Mouse (Mus musculus) stomach, embryonic 16.5 days (tissue): Measurements from ENCODE around the gene Lmf1. TPM values are rescaled to one million over a fixed set of nuclear protein-coding genes. Genes with fewer than 3 reads are reported as not detected.

ENCODE experiments used
- ATAC-seq: fragments of 200-750 bp; cut with Nextera tagmentation; 2 replicates; pipeline ENCODE4 v1.8.0; 2017; ENCODE audit warnings: moderate number of reproducible peaks, moderate TSS enrichment; ENCODE audit not compliant: insufficient read depth, low FRiP score
- H3K27ac ChIP-seq: fragments of 300-500 bp; sonication (generic); 2 replicates; pipeline ENCODE4 v1.5.1; 2014; ENCODE audit warnings: low read length
- H3K27me3 ChIP-seq: fragments of 300-500 bp; sonication (generic); 2 replicates; pipeline ENCODE4 v1.6.1; 2014; ENCODE audit warnings: low read length, control low read depth, mixed read lengths; ENCODE audit not compliant: control insufficient read depth, insufficient read depth
- H3K36me3 ChIP-seq: fragments of 300-500 bp; sonication (generic); 2 replicates; pipeline ENCODE4 v1.6.1; 2014; ENCODE audit warnings: low read length; ENCODE audit not compliant: control insufficient read depth, insufficient read depth
- H3K4me1 ChIP-seq: fragments of 300-500 bp; sonication (generic); 2 replicates; pipeline ENCODE4 v1.6.1; 2014; ENCODE audit warnings: low read length, control low read depth, mixed read lengths; ENCODE audit not compliant: control insufficient read depth, insufficient read depth
- H3K4me2 ChIP-seq: fragments of 300-500 bp; sonication (generic); 2 replicates; pipeline ENCODE4 v1.6.1; 2014; ENCODE audit warnings: low read depth, low read length, mixed read lengths
- H3K4me3 ChIP-seq: fragments of 300-500 bp; sonication (generic); replicated peaks from 2 replicates; pipeline ENCODE4 v1.5.1; 2014; ENCODE audit warnings: mild to moderate bottlenecking, low read length
- H3K9ac ChIP-seq: fragments of 300-500 bp; sonication (generic); 2 replicates; pipeline ENCODE4 v1.6.1; 2014; ENCODE audit warnings: low read length
- H3K9me3 ChIP-seq: fragments of 300-500 bp; sonication (generic); replicated peaks from 2 replicates; pipeline ENCODE4 v1.6.1; 2016; ENCODE audit warnings: low read length, control low read depth; ENCODE audit not compliant: control insufficient read depth
- WGBS: fragments of 180-500 bp; shearing (Covaris S2); extraction: QIAGEN DNeasy Blood & Tissue Kit; methylation state at CpG from one replicate; pipeline ENCODE4 v1.1.7; 2014; 5-methylcytosine and 5-hydroxymethylcytosine counted together
- polyA plus RNA-seq: library from polyadenylated mRNA; unstranded; fragments of >200 nt; fragmentation: Nextera tagmentation; extraction: Ambion mirVana; gene quantifications from 2 replicates; pipeline ENCODE4 v1.2.1, GENCODE M21; 2015

The Lmf1 gene
- polyA plus RNA-seq, 1 experiment from 2014 or later, result 28.9 TPM

DNA sequence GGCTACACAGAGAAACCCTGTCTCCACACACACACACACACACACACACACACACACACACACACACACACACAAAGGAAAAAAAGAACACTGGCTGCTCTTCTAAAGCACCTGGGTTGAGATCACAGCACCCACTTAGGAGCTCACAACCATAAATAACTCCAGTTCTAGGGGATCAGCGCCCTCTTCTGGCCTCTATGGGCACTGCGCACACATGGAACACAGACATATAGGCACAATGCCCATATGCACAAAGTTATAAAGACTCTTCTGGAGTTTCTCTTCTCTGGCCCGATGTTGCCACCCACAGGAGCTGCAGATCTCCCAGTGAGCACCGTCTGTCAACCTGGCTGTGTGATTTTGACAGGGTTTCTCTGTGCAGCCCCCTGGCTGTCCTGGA is 12.1 kb downstream of the Lmf1 start:
- Histone ChIP-seq H3K4me2 (no peak overlapping the region), H3K27ac (no peak overlapping the region), H3K9me3 (no peaks in the 10 kb centered on the region), H3K36me3 (no peaks in the 10 kb centered on the region), H3K9ac (no peak overlapping the region), H3K27me3 (no peaks in the 10 kb centered on the region), H3K4me3 (no peak overlapping the region), H3K4me1 (no peaks in the 10 kb centered on the region)
- 84% methylated on average over 4 of the region's 4 CpGs for WGBS
- ATAC-seq, result no peak

DNA sequence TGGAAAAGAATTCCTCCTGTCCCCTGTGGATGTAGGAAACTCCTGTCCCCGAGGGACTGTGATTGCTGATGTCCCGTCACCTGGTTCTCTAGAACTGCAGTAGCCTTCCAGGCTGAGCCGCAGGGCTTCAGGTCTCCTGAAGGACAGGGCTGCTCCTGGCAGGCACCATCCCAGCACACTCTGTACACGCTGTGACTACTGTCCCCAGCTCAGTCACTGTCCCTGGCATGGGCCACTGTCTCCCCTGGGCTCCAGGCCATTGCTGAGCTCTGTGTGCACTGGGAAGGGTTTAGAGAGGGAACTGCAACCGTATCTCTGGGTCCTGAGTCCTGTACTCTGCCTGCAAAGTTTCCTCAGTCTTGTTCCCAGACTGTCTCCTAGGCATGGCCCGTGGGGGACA is 13.5 kb downstream of the Lmf1 start:
- Histone ChIP-seq H3K4me3 (no peak overlapping the region), H3K27me3 (no peaks in the 10 kb centered on the region), H3K9ac (no peak overlapping the region), H3K36me3 (peaks cover 3% of the 10 kb centered on the region; the same call in 1 of the 2 replicates), H3K4me2 (no peak overlapping the region), H3K9me3 (no peaks in the 10 kb centered on the region), H3K4me1 (no peaks in the 10 kb centered on the region), H3K27ac (no peak overlapping the region)
- 88% methylated on average over 6 of the region's 6 CpGs for WGBS
- ATAC-seq, result no peak

DNA sequence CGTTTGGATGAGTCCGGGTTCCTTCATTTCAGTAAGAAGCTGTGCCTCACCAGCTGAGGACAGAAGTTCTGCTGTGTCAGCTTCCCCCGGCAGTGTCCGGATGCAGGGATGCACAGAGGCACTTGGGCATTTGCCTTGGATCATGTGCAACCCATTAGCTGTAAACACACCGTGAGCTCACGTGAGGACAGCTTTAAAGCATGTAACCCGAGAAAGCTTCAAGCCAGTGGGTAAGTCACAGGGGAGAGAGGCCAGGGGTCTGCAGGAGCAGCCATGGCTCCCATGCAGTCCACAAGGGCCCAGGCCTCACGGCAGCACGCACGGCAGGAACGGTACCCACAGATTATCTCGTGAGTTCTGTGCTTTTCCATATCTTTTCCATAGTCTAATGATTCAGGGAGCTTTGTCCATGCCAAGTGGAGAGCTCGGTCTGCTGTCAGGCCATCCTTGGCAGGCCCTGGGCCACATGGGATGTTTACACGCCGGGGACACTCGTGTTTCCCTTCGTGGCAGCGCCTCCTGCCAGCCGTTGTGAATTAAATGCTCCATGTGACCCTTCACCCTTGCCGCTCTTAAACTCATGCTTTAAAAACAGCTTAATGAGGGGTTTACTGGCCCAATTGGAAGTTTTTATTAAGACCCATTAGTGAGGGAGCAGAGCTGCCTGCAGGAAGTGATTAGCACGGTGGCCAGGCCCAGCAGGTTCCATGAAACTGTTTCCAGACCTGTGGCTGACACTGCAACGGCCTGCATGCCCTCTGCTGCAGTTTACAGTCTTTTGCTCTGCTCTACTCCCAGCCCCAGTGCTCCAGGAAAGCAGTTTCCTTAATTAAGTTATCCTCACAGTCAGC is 14.8 kb downstream of the Lmf1 start:
- H3K27me3 ChIP-seq, result no peaks in the 10 kb centered on the region
- ATAC-seq, result no peak
- WGBS, result 63% methylated on average over 22 of the region's 22 CpGs

GRCm38 (mm10) chr17:25595495-25595894 is 16.6 kb downstream of the Lmf1 start:
- Histone ChIP-seq H3K9me3 (no peaks in the 10 kb centered on the region), H3K27me3 (no peaks in the 10 kb centered on the region), H3K27ac (no peak overlapping the region), H3K4me1 (no peaks in the 10 kb centered on the region), H3K4me3 (no peak overlapping the region), H3K9ac (no peak overlapping the region), H3K36me3 (peaks cover 7% of the 10 kb centered on the region; the same call in 1 of the 2 replicates), H3K4me2 (no peak overlapping the region)
- 66% methylated on average over 5 of the region's 5 CpGs for WGBS
- no peak for ATAC-seq

More for the DNA sequence above, 14.8 kb downstream of the Lmf1 start:
- Histone ChIP-seq H3K36me3 (peaks cover 7% of the 10 kb centered on the region; the same call in 1 of the 2 replicates), H3K9ac (no peak overlapping the region), H3K9me3 (no peaks in the 10 kb centered on the region), H3K4me2 (no peak overlapping the region), H3K27ac (no peak overlapping the region), H3K4me3 (no peak overlapping the region), H3K4me1 (no peaks in the 10 kb centered on the region)

DNA sequence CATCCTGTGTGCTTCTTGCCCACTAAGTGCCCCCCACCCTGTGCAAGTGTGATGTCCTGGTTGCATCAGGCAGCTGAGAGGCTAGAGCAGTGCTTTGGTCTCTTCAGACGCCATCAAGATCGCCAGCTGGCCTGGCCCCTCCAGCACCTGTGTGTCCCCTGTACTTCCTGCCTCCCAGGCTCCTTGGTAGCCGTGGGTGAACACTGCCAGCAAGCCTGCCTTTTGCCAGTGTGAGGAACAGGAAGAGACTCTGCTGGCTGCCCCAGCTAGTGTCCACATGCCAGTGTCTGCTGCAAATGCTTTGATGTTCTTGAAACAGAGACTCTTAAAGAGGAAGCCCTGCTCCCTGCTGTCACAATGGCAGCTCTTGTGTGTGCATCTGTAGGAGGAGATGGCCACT is 18.7 kb downstream of the Lmf1 start:
- no peaks in the 10 kb centered on the region for H3K4me1 ChIP-seq
- H3K9me3 ChIP-seq, result no peaks in the 10 kb centered on the region
- H3K27ac ChIP-seq, result no peak overlapping the region
- H3K36me3 ChIP-seq, result peaks cover 7% of the 10 kb centered on the region; the same call in 1 of the 2 replicates
- no peak overlapping the region for H3K4me3 ChIP-seq
- 71% methylated on average over 3 of the region's 3 CpGs for WGBS
- no peak overlapping the region for H3K9ac ChIP-seq
- H3K27me3 ChIP-seq, result no peaks in the 10 kb centered on the region
- ATAC-seq, result no peak
- H3K4me2 ChIP-seq, result no peak overlapping the region

DNA sequence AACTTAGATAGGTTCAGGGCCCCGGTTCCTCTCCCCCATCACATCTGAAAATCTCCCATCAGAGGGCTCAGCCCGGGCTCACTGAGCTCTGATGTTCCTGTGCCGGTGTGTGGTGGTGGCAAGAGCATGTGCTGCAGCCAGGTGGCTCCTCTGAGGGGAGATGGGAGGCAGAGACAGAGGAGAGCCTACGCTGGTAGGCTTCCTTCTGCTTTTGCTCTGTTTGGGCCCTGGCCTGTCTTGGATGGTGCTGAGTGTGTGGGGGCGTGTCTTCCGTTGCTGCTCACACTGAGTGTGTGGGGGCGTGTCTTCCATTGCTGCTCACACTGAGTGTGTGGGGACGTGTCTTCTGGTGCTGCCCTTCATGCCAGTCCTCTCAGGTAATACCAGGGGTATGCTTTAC is 23.5 kb downstream of the Lmf1 start:
- ATAC-seq, result no peak
- Histone ChIP-seq H3K4me3 (no peak overlapping the region), H3K9ac (no peak overlapping the region), H3K27ac (no peak overlapping the region), H3K27me3 (no peaks in the 10 kb centered on the region), H3K4me1 (peaks cover 3% of the 10 kb centered on the region), H3K9me3 (no peaks in the 10 kb centered on the region), H3K36me3 (0 out of 2 replicates have a peak, but pooled peaks cover 3% of the 10 kb centered on the region), H3K4me2 (no peak overlapping the region)
- 66% methylated on average over 8 of the region's 8 CpGs for WGBS

DNA sequence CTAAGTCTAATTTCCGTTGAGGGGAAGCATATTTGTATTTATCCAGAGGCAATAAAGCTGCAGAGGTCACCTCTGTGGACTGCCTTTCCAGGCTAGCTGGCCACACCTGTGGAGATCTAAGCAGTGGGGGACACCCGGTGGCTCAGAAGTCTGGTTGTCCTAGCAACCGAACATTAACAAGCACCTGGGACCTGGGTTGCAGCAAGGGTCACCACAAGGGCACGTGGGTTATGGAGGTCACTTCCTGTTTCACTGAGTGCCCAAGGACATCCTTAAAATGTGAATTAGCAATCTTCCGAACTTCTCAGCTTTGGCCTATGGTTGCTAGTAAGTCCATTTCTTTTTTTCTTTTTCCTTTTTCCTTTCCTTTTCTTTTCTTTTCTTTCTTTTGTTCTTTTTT is 25.3 kb downstream of the Lmf1 start:
- 22% methylated on average over 5 of the region's 5 CpGs for WGBS

DNA sequence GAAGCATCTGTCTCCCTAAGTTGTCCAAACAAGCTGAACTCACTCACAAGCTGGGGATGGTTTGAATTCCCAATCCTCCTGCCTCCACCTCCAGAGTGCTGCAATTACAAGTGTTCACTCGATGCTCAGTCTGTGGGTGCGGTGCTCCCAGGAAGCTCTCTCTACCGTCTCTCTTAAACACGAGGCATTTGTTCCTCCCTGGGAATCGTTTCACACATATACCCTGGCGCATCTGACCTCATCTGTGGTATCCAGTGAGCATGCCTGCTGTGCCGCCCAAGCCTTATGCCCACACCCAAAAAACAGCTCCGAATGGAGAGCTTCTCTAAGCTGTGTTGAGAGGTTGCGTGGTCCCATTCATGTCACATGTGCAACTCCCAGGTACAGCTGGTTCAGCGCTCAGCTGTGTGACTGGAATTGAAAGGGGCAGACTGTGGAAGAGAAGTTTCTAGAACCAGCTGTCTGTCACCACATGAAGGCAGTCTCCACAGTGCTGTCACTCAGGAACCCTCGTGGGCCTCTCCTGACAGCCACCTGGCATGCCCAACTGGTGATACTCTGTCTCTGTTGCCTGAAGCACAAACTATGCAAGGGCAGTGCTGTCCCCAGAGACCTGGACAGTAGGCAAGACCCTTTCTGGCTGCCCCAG is 29.4 kb downstream of the Lmf1 start:
- Histone ChIP-seq H3K4me3 (no peak overlapping the region), H3K27me3 (no peaks in the 10 kb centered on the region), H3K4me1 (peaks cover 13% of the 10 kb centered on the region), H3K9ac (no peak overlapping the region), H3K9me3 (no peaks in the 10 kb centered on the region), H3K4me2 (no peak overlapping the region), H3K36me3 (no peaks in the 10 kb centered on the region), H3K27ac (no peak overlapping the region)
- WGBS, result 83% methylated on average over 11 of the region's 11 CpGs
- no peak for ATAC-seq

More for the DNA sequence above, 25.3 kb downstream of the Lmf1 start:
- no peak overlapping the region for H3K4me3 ChIP-seq
- H3K27me3 ChIP-seq, result no peaks in the 10 kb centered on the region
- H3K4me1 ChIP-seq, result peaks cover 6% of the 10 kb centered on the region
- H3K27ac ChIP-seq, result no peak overlapping the region
- no peaks in the 10 kb centered on the region for H3K36me3 ChIP-seq
- ATAC-seq, result no peak
- no peaks in the 10 kb centered on the region for H3K9me3 ChIP-seq
- H3K9ac ChIP-seq, result no peak overlapping the region
- no peak overlapping the region for H3K4me2 ChIP-seq

- no peaks in the 10 kb centered on the region for H3K9me3 ChIP-seq
- H3K36me3 ChIP-seq, result no peaks in the 10 kb centered on the region
- H3K4me2 ChIP-seq, result no peak overlapping the region
- no peak overlapping the region for H3K9ac ChIP-seq
- H3K27ac ChIP-seq, result no peak overlapping the region; the same call in 1 of the 2 replicates
- H3K4me1 ChIP-seq, result peaks cover 13% of the 10 kb centered on the region
- no peaks in the 10 kb centered on the region for H3K27me3 ChIP-seq
- WGBS, result 62% methylated on average over 10 of the region's 10 CpGs
- H3K4me3 ChIP-seq, result no peak overlapping the region
- ATAC-seq, result no peak
Observed at GRCm38 (mm10) chr17:25608821-25609505, 30.1 kb downstream of the Lmf1 start.
